Mouse (Mus musculus): ENCODE measurements around the gene Rps9. TPM values are rescaled to one million over a fixed set of nuclear protein-coding genes. Genes with fewer than 3 reads are reported as not detected.
"Not testable (repeated sequence)": the region's sequence is repeated elsewhere in the genome, so short reads cannot be mapped to it uniquely, and the experiment has no call there.

Gene Rps9
- total RNA-seq, 2 experiments from 2014 or later, result 1,078 to 1,086 TPM

- peak; percentile 51 for DNase-seq
Measured at GRCm38 (mm10) chr7:3694949-3695305, 8.9 kb upstream of the Rps9 start.

GRCm38 (mm10) chr7:3698471-3698870, 5.3 kb upstream of the Rps9 start:
- no peak for DNase-seq

- no peak for DNase-seq
Measured at GRCm38 (mm10) chr7:3703148-3703878, 480 bp upstream of the Rps9 start.

GRCm38 (mm10) chr7:3704475-3704874, 682 bp downstream of the Rps9 start:
- no peak for DNase-seq

GRCm38 (mm10) chr7:3705461-3705860, 1.7 kb downstream of the Rps9 start:
- DNase-seq, result not testable (repeated sequence)

GRCm38 (mm10) chr7:3705911-3706310, 2.1 kb downstream of the Rps9 start:
- no peak for DNase-seq

- no peak for DNase-seq
Measured at GRCm38 (mm10) chr7:3706343-3706934, 2.6 kb downstream of the Rps9 start.

GRCm38 (mm10) chr7:3707027-3707426, 3.2 kb downstream of the Rps9 start:
- DNase-seq, result no peak

- no peak for DNase-seq
Measured at GRCm38 (mm10) chr7:3707568-3708413, 4.0 kb downstream of the Rps9 start.

- DNase-seq, result not testable (repeated sequence)
Measured at GRCm38 (mm10) chr7:3708447-3708980, 4.7 kb downstream of the Rps9 start.

- no peak for DNase-seq
Measured at GRCm38 (mm10) chr7:3709000-3709399, 5.2 kb downstream of the Rps9 start.

- no peak for DNase-seq
Measured at GRCm38 (mm10) chr7:3712264-3712942, 8.6 kb downstream of the Rps9 start.

GRCm38 (mm10) chr7:3715249-3715648, 11.5 kb downstream of the Rps9 start:
- DNase-seq, result no peak

GRCm38 (mm10) chr7:3720268-3720667, 16.5 kb downstream of the Rps9 start, which contains the start of gene Pirb:
Gene Pirb (minus strand): TSS chr7:3720391.
- DNase-seq, result not testable (repeated sequence)

- DNase-seq, result not testable (repeated sequence)
Measured at GRCm38 (mm10) chr7:3725459-3725858, 21.7 kb downstream of the Rps9 start.

GRCm38 (mm10) chr7:3732675-3733074, 28.9 kb downstream of the Rps9 start:
- not testable (repeated sequence) for DNase-seq

Small RNA genes within 50 kb of the gene (microRNA-seq; reads per million reads assigned to microRNA genes)
- 6.0 reads per million, percentile 7 among the genes with 10 or more reads in this experiment for gene Mir3572

Other genes starting within 250 kb of the Rps9 start
- gene Tarm1, start 201.4 kb upstream of the Rps9 start, total RNA-seq (2021), result 1 to 10 TPM; 4.3 to 6.6 TPM
- under 1 TPM; 0.58 to 0.72 TPM for gene Oscar, start 87.8 kb upstream of the Rps9 start, total RNA-seq (2021)
- 1,000 to 10,000 TPM; 1,038 to 1,129 TPM for gene Ndufa3, start 86.6 kb upstream of the Rps9 start, total RNA-seq (2021)
- 10 to 100 TPM; 24.1 to 26.4 TPM for gene Tfpt, start 74.1 kb upstream of the Rps9 start, total RNA-seq (2021)
- 10 to 100 TPM; 34.5 to 39.4 TPM for gene Prpf31, start 74.0 kb upstream of the Rps9 start, total RNA-seq (2021)
- 10 to 100 TPM; 56.7 to 58.5 TPM for gene Cnot3, start 58.7 kb upstream of the Rps9 start, total RNA-seq (2021)
- gene Leng1, start 38.2 kb upstream of the Rps9 start, total RNA-seq (2021), result 10 to 100 TPM; 11.9 to 13.2 TPM
- 1 to 10 TPM; 8.6 to 9.2 TPM for gene Tmc4, start 26.4 kb upstream of the Rps9 start, total RNA-seq (2021)
- 100 to 1,000 TPM in 1 of 2 experiments, 10 to 100 TPM in 1; 99.1 to 114 TPM for gene Tsen34, start 11.1 kb upstream of the Rps9 start, total RNA-seq (2021)
- gene Mboat7, start 10.5 kb upstream of the Rps9 start, total RNA-seq (2021), result 10 to 100 TPM; 48.7 to 59.6 TPM
- 1 to 10 TPM; 2.3 to 2.5 TPM for gene Pirb, start 16.4 kb downstream of the Rps9 start, total RNA-seq (2021)
- under 1 TPM; 0.36 to 0.48 TPM for gene Gm15448, start 121.7 kb downstream of the Rps9 start, total RNA-seq (2021)
- under 1 TPM; 0.57 to 0.70 TPM for gene Pira2, start 141.1 kb downstream of the Rps9 start, total RNA-seq (2021)
- under 1 TPM in 1 of 2 experiments, not detected in 1; 0.66 TPM for gene Gm14548, start 194.1 kb downstream of the Rps9 start, total RNA-seq (2021)
- gene Lilra6, start 211.5 kb downstream of the Rps9 start, total RNA-seq (2021), result under 1 TPM; 0.42 to 0.45 TPM